Mouse (Mus musculus): ENCODE data around the gene Gm20696. TPM values are rescaled to one million over a fixed set of nuclear protein-coding genes. Genes with fewer than 3 reads are reported as not detected.

Gm20696 gene
- polyA plus RNA-seq, 1 experiment from 2014 or later: 2.4 TPM

DNA sequence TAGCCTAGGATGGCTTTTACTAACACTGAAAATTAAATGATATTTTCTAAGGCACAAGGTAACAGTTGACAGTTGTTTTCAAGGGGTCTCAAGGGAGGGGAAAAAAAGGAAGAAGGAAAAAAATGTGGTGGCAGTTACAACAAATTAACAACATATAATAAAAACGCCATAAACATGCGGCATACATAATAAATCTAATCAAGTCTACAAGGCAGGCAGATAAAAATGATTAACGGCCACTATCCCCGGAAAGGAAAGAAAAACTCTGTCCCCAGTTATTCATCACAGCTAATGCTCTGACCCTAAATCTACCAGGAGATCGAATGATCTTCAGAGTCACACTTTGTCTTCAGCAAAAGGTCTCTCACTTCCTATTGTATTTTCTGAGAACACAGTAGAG lies 330.4 kb downstream of the Gm20696 start:
- no peak overlapping the region for H3K27ac ChIP-seq (ENCODE audit: low read length)
- H3K36me3 ChIP-seq (ENCODE audit: control insufficient read depth, insufficient read depth, low read length): no peaks in the 10 kb centered on the region
- 31% methylated on average over 5 of the region's 5 CpGs for WGBS
- ATAC-seq: no peak
- H3K4me1 ChIP-seq (ENCODE audit: control insufficient read depth, insufficient read depth, low read length): peaks cover 28% of the 10 kb centered on the region
- no peaks in the 10 kb centered on the region for H3K27me3 ChIP-seq (replicated peaks; ENCODE audit: control insufficient read depth, insufficient read depth, low read length)
- no peaks in the 10 kb centered on the region for H3K9me3 ChIP-seq (ENCODE audit: control insufficient read depth, low read length)
- no peak overlapping the region for H3K4me3 ChIP-seq (ENCODE audit: low read length)
- H3K4me2 ChIP-seq (ENCODE audit: low read depth, low read length): no peak overlapping the region
- no peak overlapping the region for H3K9ac ChIP-seq (ENCODE audit: low read depth, low read length)

DNA sequence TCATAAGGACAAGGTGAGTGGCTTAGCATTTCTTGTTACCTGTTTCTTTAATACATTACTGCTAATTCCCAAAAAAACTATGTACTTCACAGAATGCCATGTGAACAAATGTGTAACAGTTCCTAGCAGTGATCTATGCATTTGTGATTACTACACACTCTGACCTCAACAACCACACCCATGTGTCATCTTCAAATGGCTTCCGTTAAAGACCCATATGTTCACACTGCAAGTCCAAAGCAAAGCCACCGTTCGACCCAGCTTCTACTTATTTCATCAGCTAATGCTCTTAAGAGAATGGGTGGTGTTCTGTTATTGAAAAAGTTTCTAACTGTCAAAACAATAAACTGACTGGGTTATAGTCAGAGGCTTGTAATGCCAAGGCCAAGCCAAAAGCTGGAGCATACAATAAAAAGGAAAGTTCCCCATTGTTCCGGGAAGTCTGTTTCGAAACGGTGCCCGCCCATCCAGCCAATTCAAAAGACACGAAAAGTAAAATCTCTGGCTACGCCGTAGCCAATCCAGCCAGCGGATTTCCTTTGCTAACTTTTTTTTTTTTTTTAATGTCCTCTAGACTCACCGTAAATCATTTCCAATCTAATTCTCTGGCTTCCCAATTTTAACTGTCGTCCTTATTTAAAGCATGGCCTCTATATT lies 331.3 kb downstream of the Gm20696 start:
- H3K9ac ChIP-seq (ENCODE audit: low read depth, low read length): no peak overlapping the region
- H3K4me2 ChIP-seq (ENCODE audit: low read depth, low read length): no peak overlapping the region
- no peaks in the 10 kb centered on the region for H3K9me3 ChIP-seq (ENCODE audit: control insufficient read depth, low read length)
- H3K4me1 ChIP-seq (ENCODE audit: control insufficient read depth, insufficient read depth, low read length): peaks cover 28% of the 10 kb centered on the region
- H3K36me3 ChIP-seq (ENCODE audit: control insufficient read depth, insufficient read depth, low read length): no peaks in the 10 kb centered on the region
- H3K4me3 ChIP-seq (ENCODE audit: low read length): no peak overlapping the region
- H3K27me3 ChIP-seq (replicated peaks; ENCODE audit: control insufficient read depth, insufficient read depth, low read length): no peaks in the 10 kb centered on the region
- 72% methylated on average over 13 of the region's 13 CpGs for WGBS
- no peak overlapping the region for H3K27ac ChIP-seq (ENCODE audit: low read length)
- no peak for ATAC-seq

DNA sequence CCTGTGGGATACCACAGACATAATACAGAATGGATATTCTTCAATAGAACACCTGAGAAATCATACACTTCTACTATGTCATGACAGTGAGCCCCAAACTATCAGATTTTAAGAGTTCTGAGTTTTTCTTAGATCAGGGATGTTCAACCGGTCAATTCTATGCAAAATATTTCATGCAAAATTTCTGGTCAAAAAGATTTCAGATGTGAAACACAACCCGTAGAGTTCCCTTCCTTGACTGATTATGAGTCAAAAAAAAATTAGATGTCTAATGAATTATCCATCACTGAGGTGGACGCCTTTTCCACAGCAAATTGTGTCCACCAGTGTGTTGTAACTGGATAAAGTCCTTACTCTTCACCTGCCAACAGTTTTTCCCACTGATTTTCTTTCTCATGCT lies 332.3 kb downstream of the Gm20696 start:
- Histone ChIP-seq H3K4me2 (ENCODE audit: low read depth, low read length) (no peak overlapping the region), H3K9ac (ENCODE audit: low read depth, low read length) (no peak overlapping the region), H3K27me3 (replicated peaks; ENCODE audit: control insufficient read depth, insufficient read depth, low read length) (no peaks in the 10 kb centered on the region), H3K4me3 (ENCODE audit: low read length) (no peak overlapping the region), H3K9me3 (ENCODE audit: control insufficient read depth, low read length) (no peaks in the 10 kb centered on the region), H3K27ac (ENCODE audit: low read length) (no peak overlapping the region), H3K4me1 (ENCODE audit: control insufficient read depth, insufficient read depth, low read length) (peaks cover 28% of the 10 kb centered on the region), H3K36me3 (ENCODE audit: control insufficient read depth, insufficient read depth, low read length) (no peaks in the 10 kb centered on the region)
- no peak for ATAC-seq
- WGBS: 91% methylated on average over 3 of the region's 3 CpGs

DNA sequence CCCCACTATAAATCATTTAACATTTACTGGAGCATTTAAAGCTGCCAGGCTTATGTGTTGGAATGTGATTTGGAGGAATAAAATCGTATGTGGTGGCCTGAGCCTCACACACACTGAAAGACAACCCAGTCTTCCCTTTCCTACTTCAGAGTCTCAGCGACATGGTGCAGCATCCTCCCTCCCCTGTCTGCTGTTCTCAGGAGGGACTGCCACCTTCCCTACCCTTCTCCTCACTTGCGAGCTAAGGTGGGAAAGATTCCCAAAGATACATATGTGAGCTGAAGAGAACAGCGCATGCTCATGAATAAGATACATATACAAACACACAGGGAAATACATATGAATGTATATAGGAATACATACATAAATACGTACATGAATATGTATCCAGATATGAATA lies 333.5 kb downstream of the Gm20696 start:
- Histone ChIP-seq H3K27ac (ENCODE audit: low read length) (no peak overlapping the region), H3K9me3 (ENCODE audit: control insufficient read depth, low read length) (no peaks in the 10 kb centered on the region), H3K27me3 (replicated peaks; ENCODE audit: control insufficient read depth, insufficient read depth, low read length) (no peaks in the 10 kb centered on the region), H3K36me3 (ENCODE audit: control insufficient read depth, insufficient read depth, low read length) (no peaks in the 10 kb centered on the region), H3K4me1 (ENCODE audit: control insufficient read depth, insufficient read depth, low read length) (peaks cover 27% of the 10 kb centered on the region), H3K4me2 (ENCODE audit: low read depth, low read length) (no peak overlapping the region), H3K9ac (ENCODE audit: low read depth, low read length) (no peak overlapping the region), H3K4me3 (ENCODE audit: low read length) (no peak overlapping the region)
- WGBS: 91% methylated on average over 5 of the region's 5 CpGs
- ATAC-seq: no peak

GRCm38 (mm10) chr6:99330169-99330568 lies 336.4 kb downstream of the Gm20696 start:
- no peak overlapping the region for H3K4me2 ChIP-seq (ENCODE audit: low read depth, low read length)
- H3K9me3 ChIP-seq (ENCODE audit: control insufficient read depth, low read length): no peaks in the 10 kb centered on the region
- ATAC-seq: no peak
- no peaks in the 10 kb centered on the region for H3K27me3 ChIP-seq (replicated peaks; ENCODE audit: control insufficient read depth, insufficient read depth, low read length)
- H3K4me1 ChIP-seq (ENCODE audit: control insufficient read depth, insufficient read depth, low read length): peaks cover 25% of the 10 kb centered on the region
- 88% methylated on average over 4 of the region's 4 CpGs for WGBS
- H3K36me3 ChIP-seq (ENCODE audit: control insufficient read depth, insufficient read depth, low read length): no peaks in the 10 kb centered on the region
- H3K9ac ChIP-seq (ENCODE audit: low read depth, low read length): no peak overlapping the region
- H3K4me3 ChIP-seq (ENCODE audit: low read length): no peak overlapping the region
- no peak overlapping the region for H3K27ac ChIP-seq (ENCODE audit: low read length)

- Histone ChIP-seq H3K4me2 (ENCODE audit: low read depth, low read length) (no peak overlapping the region), H3K27me3 (replicated peaks; ENCODE audit: control insufficient read depth, insufficient read depth, low read length) (no peaks in the 10 kb centered on the region), H3K4me1 (ENCODE audit: control insufficient read depth, insufficient read depth, low read length) (peaks cover 25% of the 10 kb centered on the region), H3K36me3 (ENCODE audit: control insufficient read depth, insufficient read depth, low read length) (no peaks in the 10 kb centered on the region), H3K9ac (ENCODE audit: low read depth, low read length) (no peak overlapping the region), H3K4me3 (ENCODE audit: low read length) (no peak overlapping the region), H3K9me3 (ENCODE audit: control insufficient read depth, low read length) (no peaks in the 10 kb centered on the region), H3K27ac (ENCODE audit: low read length) (peak overlapping the region; percentile 39; the same call in 1 of the 2 replicates)
- 26% methylated on average over 2 of the region's 2 CpGs for WGBS
- peak; percentile 88 for ATAC-seq
Observed at GRCm38 (mm10) chr6:99328634-99329033, 338.0 kb downstream of the Gm20696 start.

DNA sequence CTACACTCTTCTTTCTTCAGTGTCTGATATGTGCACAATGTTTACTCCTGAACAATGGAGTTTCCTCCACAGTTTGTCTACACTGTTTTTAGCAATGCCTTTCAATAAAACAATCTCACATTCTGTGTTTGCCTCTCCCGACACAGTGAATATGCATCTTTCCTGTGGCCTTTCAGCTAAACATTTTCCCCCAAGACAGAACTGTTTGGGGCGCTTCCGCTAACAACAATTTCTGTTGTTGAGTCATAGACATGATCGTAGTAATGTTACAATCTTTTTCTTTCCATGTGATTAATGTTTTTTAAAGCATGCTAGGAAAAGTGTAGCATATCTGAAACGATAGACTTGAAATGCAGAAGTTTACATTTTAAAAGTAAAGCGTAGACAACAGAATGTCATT lies 338.5 kb downstream of the Gm20696 start:
- H3K9me3 ChIP-seq (ENCODE audit: control insufficient read depth, low read length): no peaks in the 10 kb centered on the region
- no peaks in the 10 kb centered on the region for H3K27me3 ChIP-seq (replicated peaks; ENCODE audit: control insufficient read depth, insufficient read depth, low read length)
- WGBS: 62% methylated on average over 6 of the region's 6 CpGs
- no peak overlapping the region for H3K9ac ChIP-seq (ENCODE audit: low read depth, low read length)
- peaks cover 25% of the 10 kb centered on the region for H3K4me1 ChIP-seq (ENCODE audit: control insufficient read depth, insufficient read depth, low read length)
- H3K36me3 ChIP-seq (ENCODE audit: control insufficient read depth, insufficient read depth, low read length): no peaks in the 10 kb centered on the region
- H3K27ac ChIP-seq (ENCODE audit: low read length): peak overlapping the region; percentile 34; the same call in 1 of the 2 replicates
- ATAC-seq: no peak
- H3K4me2 ChIP-seq (ENCODE audit: low read depth, low read length): no peak overlapping the region
- no peak overlapping the region for H3K4me3 ChIP-seq (ENCODE audit: low read length)

- Histone ChIP-seq H3K9me3 (ENCODE audit: control insufficient read depth, low read length) (no peaks in the 10 kb centered on the region), H3K4me3 (ENCODE audit: low read length) (no peak overlapping the region), H3K27ac (ENCODE audit: low read length) (peak overlapping the region; percentile 34; the same call in 1 of the 2 replicates), H3K4me2 (ENCODE audit: low read depth, low read length) (no peak overlapping the region), H3K36me3 (ENCODE audit: control insufficient read depth, insufficient read depth, low read length) (no peaks in the 10 kb centered on the region), H3K4me1 (ENCODE audit: control insufficient read depth, insufficient read depth, low read length) (peaks cover 25% of the 10 kb centered on the region), H3K9ac (ENCODE audit: low read depth, low read length) (no peak overlapping the region), H3K27me3 (replicated peaks; ENCODE audit: control insufficient read depth, insufficient read depth, low read length) (no peaks in the 10 kb centered on the region)
- no peak for ATAC-seq
- 69% methylated on average over 11 of the region's 11 CpGs for WGBS
Observed at GRCm38 (mm10) chr6:99327721-99328120, 338.9 kb downstream of the Gm20696 start.

- ATAC-seq: no peak
- peak overlapping the region; percentile 27; the same call in 1 of the 2 replicates for H3K27ac ChIP-seq (ENCODE audit: low read length)
- H3K9ac ChIP-seq (ENCODE audit: low read depth, low read length): no peak overlapping the region
- no peaks in the 10 kb centered on the region for H3K27me3 ChIP-seq (replicated peaks; ENCODE audit: control insufficient read depth, insufficient read depth, low read length)
- 74% methylated on average over 2 of the region's 2 CpGs for WGBS
- no peak overlapping the region for H3K4me2 ChIP-seq (ENCODE audit: low read depth, low read length)
- no peak overlapping the region for H3K4me3 ChIP-seq (ENCODE audit: low read length)
- H3K4me1 ChIP-seq (ENCODE audit: control insufficient read depth, insufficient read depth, low read length): peaks cover 25% of the 10 kb centered on the region
- no peaks in the 10 kb centered on the region for H3K9me3 ChIP-seq (ENCODE audit: control insufficient read depth, low read length)
- no peaks in the 10 kb centered on the region for H3K36me3 ChIP-seq (ENCODE audit: control insufficient read depth, insufficient read depth, low read length)
Observed at GRCm38 (mm10) chr6:99325881-99326280, 340.7 kb downstream of the Gm20696 start.

- Histone ChIP-seq H3K9me3 (ENCODE audit: control insufficient read depth, low read length) (no peaks in the 10 kb centered on the region), H3K4me1 (ENCODE audit: control insufficient read depth, insufficient read depth, low read length) (peaks cover 25% of the 10 kb centered on the region), H3K27me3 (replicated peaks; ENCODE audit: control insufficient read depth, insufficient read depth, low read length) (no peaks in the 10 kb centered on the region), H3K4me3 (ENCODE audit: low read length) (no peak overlapping the region), H3K4me2 (ENCODE audit: low read depth, low read length) (no peak overlapping the region), H3K27ac (ENCODE audit: low read length) (no peak overlapping the region), H3K36me3 (ENCODE audit: control insufficient read depth, insufficient read depth, low read length) (no peaks in the 10 kb centered on the region), H3K9ac (ENCODE audit: low read depth, low read length) (no peak overlapping the region)
- 83% methylated on average over 5 of the region's 5 CpGs for WGBS
- no peak for ATAC-seq
Observed at GRCm38 (mm10) chr6:99325461-99325860, 341.1 kb downstream of the Gm20696 start.

Data from intestine, embryonic 16.5 days (tissue).